Comparison of ENCODE assay signal across 17 mouse cellular contexts in the genomic region with DNA sequence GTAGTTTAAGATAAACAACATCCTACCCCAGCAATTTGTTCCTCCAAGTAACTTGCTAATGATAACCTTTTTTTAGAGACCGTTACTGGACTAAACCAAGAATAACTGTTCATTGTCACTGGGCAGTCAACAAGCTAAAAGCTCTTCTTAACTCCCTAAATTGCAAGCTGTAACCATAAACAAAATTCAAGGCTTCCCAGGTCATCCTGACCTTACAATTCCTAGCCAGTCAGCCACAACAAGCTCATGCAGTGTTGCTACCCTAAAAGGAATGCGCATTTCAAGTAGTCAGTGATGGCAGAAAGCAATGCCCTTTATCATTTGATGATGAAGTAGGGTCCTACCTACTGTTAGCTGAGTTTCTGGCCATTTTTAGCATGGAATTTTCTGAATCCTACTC. TPM values are rescaled to one million over a fixed set of nuclear protein-coding genes. Genes with fewer than 3 reads are reported as not detected.
"Had no signal": no experiment of that assay in that cellular context is flagged by ENCODE, and none has a peak within 500 bp of the region (broad histone marks: within the 10 kb centered on the region; RNA-seq: fewer than 3 reads in every experiment).

No protein-coding gene starts in this region.

- H3K9me3 ChIP-seq: liver, embryonic 13.5 days; liver, embryonic 15.5 days; midbrain, embryonic 13.5 days; midbrain, embryonic 15.5 days; neural tube, embryonic 12.5 days; stomach, embryonic 15.5 days had no signal

- H3K9ac ChIP-seq: liver, embryonic 13.5 days; liver, embryonic 15.5 days; liver, postnatal 0 days; lung, embryonic 14.5 days; midbrain, embryonic 13.5 days; midbrain, embryonic 15.5 days; neural tube, embryonic 12.5 days; stomach, embryonic 15.5 days had no signal

- H3K4me3 ChIP-seq: liver, embryonic 13.5 days; liver, embryonic 15.5 days; megakaryocyte, embryonic 14.5 days; midbrain, embryonic 13.5 days; midbrain, embryonic 15.5 days; neural tube, embryonic 12.5 days; stomach, embryonic 15.5 days had no signal

- DNase-seq: liver, embryonic 13.5 days; liver, postnatal 0 days; lung, postnatal 10 days; right cerebral cortex, postnatal 14 days; thymus, adult 2 months; thymus, postnatal 36 days had no signal

- ATAC-seq: liver, postnatal 0 days; midbrain, embryonic 13.5 days; midbrain, embryonic 15.5 days had no signal

- H3K36me3 ChIP-seq: liver, embryonic 13.5 days; liver, embryonic 15.5 days; midbrain, embryonic 13.5 days; midbrain, embryonic 15.5 days; neural tube, embryonic 12.5 days; stomach, embryonic 15.5 days had no signal

- H3K27ac ChIP-seq: liver, embryonic 13.5 days; liver, embryonic 15.5 days; macrophage; midbrain, embryonic 13.5 days; midbrain, embryonic 15.5 days; neural tube, embryonic 12.5 days; stomach, embryonic 15.5 days; stomach, postnatal 0 days had no signal

- H3K4me2 ChIP-seq: liver, embryonic 11.5 days; liver, embryonic 13.5 days; liver, embryonic 15.5 days; lung, embryonic 14.5 days; midbrain, embryonic 13.5 days; midbrain, embryonic 15.5 days; neural tube, embryonic 12.5 days; stomach, embryonic 15.5 days had no signal

- H3K4me1 ChIP-seq: liver, embryonic 13.5 days; liver, embryonic 15.5 days; megakaryocyte, embryonic 14.5 days; midbrain, embryonic 15.5 days; neural tube, embryonic 12.5 days; stomach, embryonic 15.5 days had no signal

- H3K27me3 ChIP-seq: liver, embryonic 13.5 days; liver, embryonic 15.5 days; midbrain, embryonic 13.5 days; midbrain, embryonic 15.5 days; neural tube, embryonic 12.5 days; stomach, embryonic 15.5 days had no signal

RNA-seq across cellular contexts. Expression of gene Kcnv2, which starts 48.4 kb away (rescaled TPM):
- polyA plus RNA-seq: liver, embryonic 13.5 days; liver, embryonic 15.5 days; liver, postnatal 0 days; lung, embryonic 14.5 days; macrophage; midbrain, embryonic 13.5 days; spleen, adult 2 months had no signal
